Mouse (Mus musculus) liver, embryonic 14.5 days (tissue): ENCODE results near the gene Fer.

Experiments used
- CTCF ChIP-seq: IDR thresholded peaks from 2 replicates; pipeline ENCODE4 v1.5.1; 2016; ENCODE audit warnings: antibody characterized with exemption, low read depth, control low read depth
- EP300 ChIP-seq: IDR thresholded peaks from 2 replicates; pipeline ENCODE4 v1.6.1; 2016; ENCODE audit warnings: antibody characterized with exemption, low read depth

DNA sequence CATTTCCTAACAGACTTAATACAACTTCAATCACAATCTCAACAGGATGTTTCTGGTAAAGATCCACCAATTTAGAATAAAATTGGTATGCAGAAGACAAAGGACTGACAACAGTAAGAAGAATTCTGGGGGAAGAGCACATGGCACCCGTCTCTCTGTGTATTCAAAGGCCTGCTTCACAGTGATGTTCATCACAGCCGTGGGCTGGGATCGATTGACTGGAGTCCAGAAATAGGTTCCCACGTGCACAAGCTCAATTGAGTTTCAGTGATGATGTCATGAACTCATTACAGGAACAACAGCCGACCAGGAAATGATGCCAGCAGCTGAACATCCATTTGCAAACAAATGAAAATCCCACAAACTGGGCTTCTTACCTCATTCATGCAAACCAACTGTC, 320.3 kb downstream of the Fer start:
- no peak for TF ChIP-seq EP300
- TF ChIP-seq CTCF = no peak
